Comparison of ENCODE assay signal across 28 mouse cellular contexts in the genomic region with DNA sequence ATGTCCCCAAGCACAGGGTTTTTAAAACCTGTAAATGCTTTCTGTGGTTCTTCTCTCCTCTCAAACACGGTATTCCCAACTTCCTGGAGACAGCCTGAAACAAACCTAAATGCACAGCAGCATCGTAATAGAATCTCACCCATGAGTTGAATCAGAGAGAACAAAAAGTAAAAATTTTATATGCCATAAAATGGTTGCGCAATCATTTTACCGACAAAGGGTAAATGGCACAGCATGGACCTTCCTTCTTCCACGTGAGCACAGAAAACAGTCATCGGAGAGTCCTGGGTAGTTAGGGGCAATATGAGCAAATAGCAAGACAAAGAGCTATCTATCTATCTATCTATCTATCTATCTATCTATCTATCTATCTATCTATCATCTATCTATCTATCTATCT.
"Had no signal": no experiment of that assay in that cellular context is flagged by ENCODE, and none has a peak within 500 bp of the region (broad histone marks: within the 10 kb centered on the region; RNA-seq: fewer than 3 reads in every experiment).

No protein-coding gene starts in this region.

- H3K27ac ChIP-seq: embryonic facial prominence, embryonic 10.5 days; embryonic facial prominence, embryonic 12.5 days; embryonic facial prominence, embryonic 13.5 days; embryonic facial prominence, embryonic 15.5 days; forebrain, embryonic 10.5 days; forebrain, embryonic 12.5 days; forebrain, embryonic 13.5 days; forebrain, embryonic 15.5 days; gastrocnemius, adult 2 months; heart, adult 2 months had no signal

- H3K4me3 ChIP-seq: embryonic facial prominence, embryonic 10.5 days; embryonic facial prominence, embryonic 12.5 days; embryonic facial prominence, embryonic 13.5 days; embryonic facial prominence, embryonic 15.5 days; erythroblast, embryonic 14.5 days; forebrain, embryonic 10.5 days; forebrain, embryonic 12.5 days; forebrain, embryonic 13.5 days; forebrain, embryonic 15.5 days; gastrocnemius, adult 2 months; heart, adult 2 months had no signal

- H3K27me3 ChIP-seq: embryonic facial prominence, embryonic 12.5 days; embryonic facial prominence, embryonic 13.5 days; embryonic facial prominence, embryonic 15.5 days; forebrain, embryonic 12.5 days; forebrain, embryonic 13.5 days; forebrain, embryonic 15.5 days had no signal

- DNase-seq: cerebellum, adult 2 months; cerebellum, adult 8-10 months; cerebellum, adult 9-10 months; cerebellum, adult 9-11 months; cerebellum, postnatal 10 days; cerebellum, postnatal 14 days; cerebellum, postnatal 25 days; cerebellum, postnatal 36 days; embryo, embryonic 11 days; forebrain, postnatal 0 days; gastrocnemius, adult 2 months; gastrocnemius, postnatal 10 days; gastrocnemius, postnatal 14 days; gastrocnemius, postnatal 25 days; gastrocnemius, postnatal 36 days; heart, adult 18-20 months; heart, adult 2 months had no signal

- H3K9me3 ChIP-seq: embryonic facial prominence, embryonic 10.5 days; embryonic facial prominence, embryonic 12.5 days; embryonic facial prominence, embryonic 13.5 days; embryonic facial prominence, embryonic 15.5 days; forebrain, embryonic 10.5 days; forebrain, embryonic 12.5 days; forebrain, embryonic 13.5 days; forebrain, embryonic 15.5 days had no signal

- H3K9ac ChIP-seq: embryonic facial prominence, embryonic 12.5 days; embryonic facial prominence, embryonic 13.5 days; embryonic facial prominence, embryonic 15.5 days; forebrain, embryonic 12.5 days; forebrain, embryonic 13.5 days; forebrain, embryonic 15.5 days; forebrain, postnatal 0 days had no signal

- H3K4me1 ChIP-seq: embryonic facial prominence, embryonic 10.5 days; embryonic facial prominence, embryonic 12.5 days; embryonic facial prominence, embryonic 15.5 days; forebrain, embryonic 12.5 days; forebrain, embryonic 13.5 days had no signal

- ATAC-seq: forebrain, embryonic 13.5 days; forebrain, embryonic 14.5 days; forebrain, embryonic 15.5 days; forebrain, embryonic 16.5 days; forebrain, postnatal 0 days had no signal

- H3K36me3 ChIP-seq: embryonic facial prominence, embryonic 10.5 days; embryonic facial prominence, embryonic 12.5 days; embryonic facial prominence, embryonic 13.5 days; embryonic facial prominence, embryonic 15.5 days; forebrain, embryonic 10.5 days; forebrain, embryonic 12.5 days; forebrain, embryonic 15.5 days had no signal

- H3K4me2 ChIP-seq: embryonic facial prominence, embryonic 12.5 days; embryonic facial prominence, embryonic 13.5 days; embryonic facial prominence, embryonic 15.5 days; forebrain, embryonic 12.5 days; forebrain, embryonic 13.5 days; forebrain, embryonic 15.5 days had no signal
